Mouse (Mus musculus): ENCODE measurements around the gene Gabarap.
"Not testable (repeated sequence)": the region's sequence is repeated elsewhere in the genome, so short reads cannot be mapped to it uniquely, and the experiment has no call there.

Gabarap gene

DNA sequence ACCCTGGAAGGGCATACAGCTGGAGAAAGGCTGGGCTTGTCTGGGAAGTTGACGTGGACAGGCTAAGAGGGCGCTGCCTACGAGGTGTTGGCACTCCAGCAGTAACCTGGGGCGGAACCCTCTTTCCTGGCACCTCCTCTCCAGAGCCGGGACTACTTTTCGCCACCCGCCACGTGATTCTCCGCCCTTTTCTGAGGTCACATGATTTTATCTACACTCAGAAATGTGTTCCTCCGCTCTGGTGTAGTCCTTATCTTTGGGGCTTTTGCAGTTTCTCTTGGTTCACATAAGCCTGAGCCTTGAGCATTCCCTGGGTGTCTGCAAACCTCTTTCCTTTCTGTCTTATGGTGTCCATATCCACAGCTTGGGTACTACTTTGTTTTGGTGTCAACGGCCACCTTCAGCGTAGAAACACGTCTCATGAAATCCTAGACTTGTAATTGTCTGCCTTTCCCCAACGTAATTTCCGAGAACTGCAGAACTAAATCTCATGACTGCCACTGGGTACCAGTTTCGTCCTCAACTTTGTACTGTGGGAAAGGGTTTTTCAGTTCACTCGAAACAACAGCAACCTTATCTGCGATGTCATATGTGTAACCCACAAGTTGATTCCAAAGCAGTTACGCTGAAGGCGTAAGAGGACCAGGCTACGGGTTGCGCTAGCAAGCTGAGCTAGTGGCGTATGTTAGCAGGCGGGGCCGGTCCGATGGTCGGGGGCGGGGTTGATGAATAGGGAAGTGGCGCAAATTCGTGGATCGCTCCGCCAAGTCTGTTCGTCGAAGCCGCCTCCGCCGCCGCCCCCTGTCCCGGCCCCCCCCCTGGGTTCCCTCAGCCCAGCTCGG, at the start of gene Gabarap:
TSS of gene Gabarap (plus strand) at position 294 of the 842 bp plus-strand sequence.
- DNase-seq = peak; percentile 98

DNA sequence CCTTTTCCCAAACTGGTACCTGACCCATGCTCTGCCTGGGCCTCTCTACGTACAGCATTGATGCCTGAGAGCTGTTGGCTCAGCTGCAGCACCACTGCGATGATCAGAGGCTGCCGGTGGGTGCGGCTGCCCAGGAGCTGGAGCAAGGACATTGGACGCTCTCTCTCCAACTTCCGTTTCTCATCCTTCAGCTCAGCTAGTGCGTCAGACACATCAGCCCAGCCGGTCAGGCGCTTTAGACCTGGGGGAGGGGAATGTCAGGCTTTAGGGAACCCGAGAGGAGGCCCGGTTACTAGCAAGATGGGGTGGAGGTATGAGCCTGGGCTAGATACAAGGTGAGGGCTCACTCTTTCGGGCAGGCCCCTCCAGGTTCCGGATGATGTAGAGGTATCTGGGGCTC, 45.7 kb upstream of the Gabarap start:
- no peak for DNase-seq

DNA sequence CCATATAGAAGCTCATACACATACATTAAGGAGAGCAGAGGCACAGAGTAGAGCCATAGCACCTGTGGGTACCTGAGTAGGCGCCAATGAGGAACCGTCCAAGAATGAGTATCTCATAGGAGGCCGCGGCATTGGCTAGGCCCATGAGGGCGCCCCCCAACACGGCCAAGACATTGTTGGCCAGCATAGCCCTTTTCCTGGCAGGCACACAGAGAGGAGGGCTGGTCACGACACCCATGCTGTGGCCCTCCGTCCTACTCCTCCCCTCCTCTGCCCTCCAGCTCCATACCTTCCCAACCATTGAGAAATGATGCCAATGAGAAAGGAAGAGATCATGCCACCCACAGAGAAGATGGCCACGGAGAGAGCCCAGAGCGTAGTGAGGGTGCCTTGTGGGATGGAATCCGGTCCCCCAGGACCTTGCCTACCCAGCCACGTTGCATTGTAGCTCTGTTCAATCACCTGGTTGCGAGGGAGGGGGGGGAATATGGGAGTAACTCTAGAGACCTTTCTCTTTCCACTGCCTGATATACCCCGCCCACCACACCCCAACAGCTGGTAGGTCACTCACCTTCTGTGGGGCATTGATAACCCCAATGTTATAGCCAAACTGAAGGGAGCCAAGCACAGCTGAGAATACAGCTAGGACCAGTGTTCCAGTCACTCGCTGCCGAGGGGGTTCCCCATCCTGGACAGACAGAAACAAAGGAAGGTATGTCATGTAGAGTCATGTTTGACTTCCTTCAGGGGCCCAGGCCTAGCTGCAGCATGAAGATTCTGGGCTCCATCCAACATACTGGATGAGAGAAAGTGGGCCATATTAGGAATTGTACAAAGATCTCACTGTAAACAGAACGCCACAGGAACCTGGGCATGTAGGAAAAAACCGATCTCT, 44.7 kb upstream of the Gabarap start:
- DNase-seq = no peak

- peak; percentile 61 for DNase-seq
Observed at GRCm38 (mm10) chr11:69947337-69948065, 43.4 kb upstream of the Gabarap start.

GRCm38 (mm10) chr11:69948066-69948762, 42.7 kb upstream of the Gabarap start, which contains the start of gene Slc2a4:
TSS of gene Slc2a4 (minus strand) at chr11:69948188.
- peak; percentile 92 for DNase-seq

DNA sequence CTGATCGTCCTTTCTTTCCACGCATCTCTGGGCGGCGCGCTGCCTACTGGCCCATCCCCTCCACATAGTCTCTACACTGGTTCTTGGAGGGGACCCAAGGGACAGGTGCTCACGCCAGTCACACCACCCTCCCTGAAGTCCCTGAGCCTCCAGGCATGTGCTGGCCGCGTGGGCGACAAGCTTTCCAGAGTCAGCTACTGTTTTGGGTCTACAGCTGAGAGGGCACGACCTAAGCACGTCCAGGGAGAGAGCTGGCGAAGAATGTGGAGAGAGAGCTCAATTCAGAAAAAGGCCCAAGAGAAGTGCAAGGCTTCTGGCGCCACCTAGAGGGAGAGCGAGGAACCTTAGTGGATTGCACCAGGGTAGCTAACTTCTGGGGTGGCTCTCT, 42.2 kb upstream of the Gabarap start:
- DNase-seq = peak; percentile 95

- DNase-seq = no peak
Observed at GRCm38 (mm10) chr11:69950807-69951459, 40.0 kb upstream of the Gabarap start.

DNA sequence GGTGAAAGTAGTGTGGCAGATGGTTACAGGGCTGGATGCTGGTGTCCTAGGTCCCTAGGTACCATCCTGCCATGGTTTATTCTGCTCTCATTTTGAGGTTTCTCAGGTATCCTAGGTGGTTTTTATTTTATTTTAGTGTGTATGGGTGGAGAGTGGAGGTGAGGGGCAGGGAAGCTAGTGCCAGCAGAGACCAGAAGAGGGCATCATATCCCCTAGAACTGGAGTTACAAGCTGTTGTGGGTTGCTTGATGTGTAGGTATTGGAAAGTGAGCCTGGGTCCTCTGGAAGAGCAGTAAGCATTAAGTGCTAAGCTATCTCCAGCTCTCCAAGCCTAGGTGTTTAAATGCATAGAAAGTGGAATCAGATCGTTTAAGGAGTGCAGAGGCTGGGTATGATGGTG, 38.7 kb upstream of the Gabarap start:
- no peak for DNase-seq

DNA sequence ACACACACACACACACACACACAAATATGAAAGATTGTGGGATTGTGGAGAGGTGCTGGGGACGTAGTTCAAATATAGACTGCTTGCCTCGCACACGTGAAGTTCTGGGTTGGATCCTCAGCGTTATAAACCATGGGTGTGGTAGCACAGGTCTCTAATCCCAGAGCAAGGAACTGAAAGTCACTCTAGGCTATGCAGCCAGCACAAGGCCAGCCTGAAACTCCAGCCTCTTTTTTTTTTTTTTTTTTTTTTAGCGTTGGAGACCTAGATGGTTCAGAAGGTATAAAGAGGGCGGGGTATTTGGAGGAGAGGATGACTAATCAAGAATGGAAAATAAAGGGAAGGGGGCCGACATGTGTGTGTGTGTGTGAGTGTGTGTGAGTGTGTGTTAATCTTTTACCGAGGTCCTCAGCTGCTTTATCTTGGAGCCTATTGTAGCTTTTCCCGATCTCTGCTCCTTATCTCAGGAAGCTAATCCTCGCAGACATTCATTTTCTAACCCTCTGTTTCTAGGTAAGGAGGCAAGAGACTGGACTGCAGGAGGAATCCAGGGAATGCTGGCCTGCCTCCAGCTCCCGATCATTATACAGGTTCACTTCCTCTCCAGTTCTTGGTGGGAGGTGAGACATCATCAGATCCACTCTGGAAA, 37.6 kb upstream of the Gabarap start:
- no peak for DNase-seq

GRCm38 (mm10) chr11:69955618-69956017, 35.3 kb upstream of the Gabarap start:
- not testable (repeated sequence) for DNase-seq

DNA sequence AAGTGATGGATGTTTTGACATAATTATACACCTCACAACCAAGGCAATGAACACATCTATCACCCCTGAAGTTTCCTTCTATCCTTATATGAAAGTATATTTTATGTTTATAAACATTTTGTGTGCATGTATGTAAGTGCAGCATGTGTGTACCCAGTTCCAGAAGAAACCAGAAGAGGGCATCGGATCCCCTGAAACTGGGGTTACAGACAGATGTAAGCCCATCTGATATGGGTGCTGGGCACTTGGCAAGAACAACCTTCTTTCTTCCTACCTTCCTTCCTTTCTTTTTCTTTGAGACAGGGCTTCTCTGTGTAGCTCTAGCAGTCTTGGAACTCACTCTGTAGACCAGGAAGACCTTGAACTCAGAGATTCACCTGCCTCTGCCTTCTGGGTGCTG, 34.7 kb upstream of the Gabarap start:
- DNase-seq = no peak

GRCm38 (mm10) chr11:69960616-69961015, 30.3 kb upstream of the Gabarap start:
- no peak for DNase-seq

DNA sequence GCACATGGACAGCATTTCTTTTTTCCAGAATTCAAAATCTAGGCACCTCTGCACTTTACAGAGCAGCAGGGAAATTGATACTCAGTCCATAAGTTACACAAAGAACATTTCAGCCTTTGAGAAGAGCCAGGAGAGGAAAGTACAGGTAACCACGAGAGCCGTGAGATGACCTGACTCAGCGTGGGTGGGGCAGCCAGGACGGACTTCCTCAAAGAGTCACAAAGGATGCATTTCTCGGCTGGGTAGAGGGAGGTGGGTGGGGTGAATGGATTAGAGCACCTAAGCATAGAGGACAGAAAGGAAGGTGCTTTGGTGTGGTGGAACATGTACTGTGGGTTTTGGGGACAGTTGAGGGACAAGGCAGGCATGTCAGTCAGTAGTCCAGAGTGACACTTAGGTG, 29.1 kb upstream of the Gabarap start:
- no peak for DNase-seq

- no peak for DNase-seq
Observed at GRCm38 (mm10) chr11:69964650-69965270, 26.2 kb upstream of the Gabarap start, which contains the start of gene Cldn7. TSS of gene Cldn7 (plus strand) at chr11:69964779.

GRCm38 (mm10) chr11:69965271-69966005, 25.5 kb upstream of the Gabarap start:
- peak; percentile 72 for DNase-seq

- no peak for DNase-seq
Observed at GRCm38 (mm10) chr11:69966006-69966859, 24.7 kb upstream of the Gabarap start.

- DNase-seq = no peak
Observed at GRCm38 (mm10) chr11:69966860-69967517, 24.0 kb upstream of the Gabarap start.

DNA sequence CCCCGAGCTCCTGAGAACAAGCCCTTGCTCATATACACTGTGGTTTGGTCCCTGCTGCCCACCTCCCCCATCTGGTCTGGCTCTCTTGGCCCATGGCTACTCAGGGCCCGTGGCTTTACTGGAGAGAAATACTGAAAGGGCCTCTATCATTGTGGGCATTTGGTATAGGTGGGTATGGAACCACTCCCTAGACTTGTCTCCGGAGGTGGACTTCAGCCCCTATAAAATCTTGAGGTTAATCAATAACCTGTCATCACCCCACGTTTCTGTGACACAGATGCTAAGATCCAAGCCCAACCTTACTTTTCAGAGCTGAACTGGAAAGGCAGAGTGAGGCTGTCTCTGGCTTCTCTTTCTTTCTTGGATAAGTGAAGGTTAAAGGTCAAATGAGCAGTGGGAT, 22.1 kb upstream of the Gabarap start:
- no peak for DNase-seq

Measured in kidney, adult 9 months (tissue).